Comparison of ENCODE assay signal across 8 mouse cellular contexts in genomic region chr9:86695818-86696261, GRCm38 (mm10). TPM values are rescaled to one million over a fixed set of nuclear protein-coding genes. Genes with fewer than 3 reads are reported as not detected.
A peak's percentile ranks its signal among the peaks of the same experiment; 100 is the strongest.
DNase-seq lines count a peak whose midpoint lies in the region; ATAC-seq and TF ChIP-seq lines count a peak whose summit lies in the region.

Me1 (minus strand) TSS chr9:86695953.

- H3K27me3 ChIP-seq in midbrain, postnatal 0 days (ENCODE audit: insufficient read depth, low read length): no peaks in the 10 kb centered on the region

- peak within 1 kb of the TSS; percentile 87 for H3K4me2 ChIP-seq in midbrain, postnatal 0 days (ENCODE audit: low read depth, low read length, poor library complexity, severe bottlenecking)

- peak within 1 kb of the TSS; percentile 87 for H3K9ac ChIP-seq in midbrain, postnatal 0 days (replicated peaks; ENCODE audit: low read length, poor library complexity, severe bottlenecking)

- H3K27ac ChIP-seq in midbrain, postnatal 0 days (ENCODE audit: low read depth, low read length): peak within 1 kb of the TSS; percentile 85

- ATAC-seq in midbrain, postnatal 0 days (ENCODE audit: low FRiP score): peak; percentile 84
- ATAC-seq in inflammation-experienced regulatory T-cells, adult 6 months: no peak

- H3K36me3 ChIP-seq in midbrain, postnatal 0 days (ENCODE audit: insufficient read depth, low read length): no peaks in the 10 kb centered on the region; the same call in 1 of the 2 replicates

- DNase-seq in CD4-positive helper T cell, adult 2 months (ENCODE audit: low read depth, low spot score): peak; percentile 3
- DNase-seq in R1 (ENCODE audit: low read depth, low spot score) (peak; percentile 54), liver (peak; percentile 78)
- peak; percentile 70 for DNase-seq in embryo, embryonic 10.5 days (ENCODE audit: low spot score)
- DNase-seq in heart, adult 18-20 months: peak; percentile 58 to 69
- DNase-seq in kidney, adult 11 months: peak; percentile 62
- peak; percentile 33 for DNase-seq in midbrain, postnatal 0 days (ENCODE audit: low spot score)

- H3K4me3 ChIP-seq in midbrain, postnatal 0 days (ENCODE audit: low read depth, low read length): peak within 1 kb of the TSS; percentile 83

- H3K4me1 ChIP-seq in midbrain, postnatal 0 days (ENCODE audit: insufficient read depth, low read length): no peaks in the 10 kb centered on the region

- no peak for TF ChIP-seq CTCF in midbrain, postnatal 0 days (IDR thresholded peaks at IDR 0.05)

- under 1% methylated on average over 19 of the region's 46 CpGs for WGBS in midbrain, postnatal 0 days

- H3K9me3 ChIP-seq in midbrain, postnatal 0 days (ENCODE audit: low read length): no peaks in the 10 kb centered on the region

RNA-seq across cellular contexts. Expression of gene Me1, which starts in this region (rescaled TPM):
- 100 to 1,000 TPM; 116 to 138 TPM for total RNA-seq in heart, adult 18-20 months (2021)
- 37.0 and 41.6 TPM in 2 replicates for total RNA-seq in midbrain, postnatal 0 days (2014; rRNA removed)
- polyA plus RNA-seq in midbrain, postnatal 0 days (2015; fragmentation: Nextera tagmentation; extraction: Ambion mirVana): 62.8 and 64.7 TPM in 2 replicates
- under 1 TPM in 1 of 3 experiments, not detected in 2; 0.09 TPM for polyA plus RNA-seq in inflammation-experienced regulatory T-cells, adult 6 months (2017; shearing (Covaris generic))

Comparison
In these comparisons a context has a peak if more than half of its experiments do, and no peak if none do; other contexts are left out.
1. RNA of gene Me1 (polyA plus RNA-seq): 62.8 to 64.7 TPM in midbrain, postnatal 0 days; 0.09 TPM in inflammation-experienced regulatory T-cells, adult 6 months; every median in the first group is over 10 times any median in the second.
2. DNase-seq: peak in every context shown above with its lines; median percentile 78 in liver; 70 in embryo, embryonic 10.5 days; 64 in heart, adult 18-20 months; 62 in kidney, adult 11 months; 54 in R1; 33 in midbrain, postnatal 0 days; 3 in CD4-positive helper T cell, adult 2 months.